1 mouse cellular context compared by ENCODE assay signal in genomic region chr6:51485646-51486045, GRCm38 (mm10).
TF ChIP-seq lines count a peak whose summit lies in the region.

No protein-coding gene starts in this region.

TF ChIP-seq in MEL, 35 proteins besides CTCF, POLR2A, EP300 and RAD21 (continued from another document):
- TF ChIP-seq MYB (IDR thresholded peaks at IDR 0.05; ENCODE audit: low read depth, low read length) (peak; percentile 78), MAX (IDR thresholded peaks at IDR 0.05; ENCODE audit: low read length) (peak; percentile 59; the same call in 1 of the 2 replicates), ZC3H11A (IDR thresholded peaks at IDR 0.05; ENCODE audit: low read depth, low read length) (no peak), TCF12 (IDR thresholded peaks at IDR 0.05; ENCODE audit: low read depth, low read length) (peak; percentile 91), NELFE (IDR thresholded peaks at IDR 0.05; ENCODE audit: low read depth, low read length) (no peak), ZNF384 (IDR thresholded peaks at IDR 0.05; ENCODE audit: low read depth, low read length) (no peak), ETS1 (IDR thresholded peaks at IDR 0.05; ENCODE audit: low read depth, low read length) (peak; percentile 52), TAL1 (IDR thresholded peaks at IDR 0.05; ENCODE audit: low read length) (peak; percentile 93), CHD2 (IDR thresholded peaks at IDR 0.05; ENCODE audit: low read length) (no peak), CHD1 (IDR thresholded peaks at IDR 0.05; ENCODE audit: low read depth, low read length) (no peak), UBTF (IDR thresholded peaks at IDR 0.05; ENCODE audit: borderline replicate concordance, insufficient read depth, low read depth, low read length) (no peak), POLR2AphosphoS5 (IDR thresholded peaks at IDR 0.05; ENCODE audit: borderline replicate concordance, low read depth, low read length) (no peak), SMC3 (IDR thresholded peaks at IDR 0.05; ENCODE audit: low read depth, low read length) (no peak), POLR2AphosphoS2 (IDR thresholded peaks at IDR 0.05; ENCODE audit: low read length) (0 out of 2 replicates have a peak, but pooled peaks have one; percentile 22), BHLHE40 (IDR thresholded peaks at IDR 0.05; ENCODE audit: borderline replicate concordance, low read depth, low read length) (no peak; the same call in 1 of the 2 replicates), RCOR1 (IDR thresholded peaks at IDR 0.05; ENCODE audit: low read depth, low read length) (peak; percentile 62; the same call in 1 of the 2 replicates), JUND (IDR thresholded peaks at IDR 0.05; ENCODE audit: low read depth, low read length) (peak; percentile 75; the same call in 1 of the 2 replicates), MAZ (IDR thresholded peaks at IDR 0.05; ENCODE audit: low read depth, low read length) (no peak), USF1 (IDR thresholded peaks at IDR 0.05; ENCODE audit: low read depth, low read length) (no peak), E2F4 (IDR thresholded peaks at IDR 0.05; ENCODE audit: borderline replicate concordance, low read depth, low read length) (no peak), HCFC1 (IDR thresholded peaks at IDR 0.05; ENCODE audit: low read depth, low read length) (no peak), ELF1 (IDR thresholded peaks at IDR 0.05; ENCODE audit: low read depth, low read length) (no peak), USF2 (IDR thresholded peaks at IDR 0.05; ENCODE audit: borderline replicate concordance in 1 of 2, insufficient read depth in 1 of 2, low read depth in 1 of 2, low read length in 2 of 2) (no peak), GATA1 (IDR thresholded peaks at IDR 0.05; ENCODE audit: low read depth, low read length) (peak; percentile 95), MAFK (IDR thresholded peaks at IDR 0.05; ENCODE audit: borderline replicate concordance, low read depth, low read length) (no peak), TBP (IDR thresholded peaks at IDR 0.05; ENCODE audit: low read depth, low read length) (no peak), MYC (IDR thresholded peaks at IDR 0.05; ENCODE audit: low read depth, low read length) (peak; percentile 82), KAT2A (conservative IDR thresholded peaks at IDR 0.05; ENCODE audit: low read depth, low read length) (no peak), ZMIZ1 (IDR thresholded peaks at IDR 0.05; ENCODE audit: low read depth, low read length) (no peak), MXI1 (IDR thresholded peaks at IDR 0.05; ENCODE audit: low read depth, low read length) (no peak)
TF ChIP-seq in MEL: peak in this region for 10.
